Comparison of ENCODE assay signal across 24 mouse cellular contexts in the genomic region with DNA sequence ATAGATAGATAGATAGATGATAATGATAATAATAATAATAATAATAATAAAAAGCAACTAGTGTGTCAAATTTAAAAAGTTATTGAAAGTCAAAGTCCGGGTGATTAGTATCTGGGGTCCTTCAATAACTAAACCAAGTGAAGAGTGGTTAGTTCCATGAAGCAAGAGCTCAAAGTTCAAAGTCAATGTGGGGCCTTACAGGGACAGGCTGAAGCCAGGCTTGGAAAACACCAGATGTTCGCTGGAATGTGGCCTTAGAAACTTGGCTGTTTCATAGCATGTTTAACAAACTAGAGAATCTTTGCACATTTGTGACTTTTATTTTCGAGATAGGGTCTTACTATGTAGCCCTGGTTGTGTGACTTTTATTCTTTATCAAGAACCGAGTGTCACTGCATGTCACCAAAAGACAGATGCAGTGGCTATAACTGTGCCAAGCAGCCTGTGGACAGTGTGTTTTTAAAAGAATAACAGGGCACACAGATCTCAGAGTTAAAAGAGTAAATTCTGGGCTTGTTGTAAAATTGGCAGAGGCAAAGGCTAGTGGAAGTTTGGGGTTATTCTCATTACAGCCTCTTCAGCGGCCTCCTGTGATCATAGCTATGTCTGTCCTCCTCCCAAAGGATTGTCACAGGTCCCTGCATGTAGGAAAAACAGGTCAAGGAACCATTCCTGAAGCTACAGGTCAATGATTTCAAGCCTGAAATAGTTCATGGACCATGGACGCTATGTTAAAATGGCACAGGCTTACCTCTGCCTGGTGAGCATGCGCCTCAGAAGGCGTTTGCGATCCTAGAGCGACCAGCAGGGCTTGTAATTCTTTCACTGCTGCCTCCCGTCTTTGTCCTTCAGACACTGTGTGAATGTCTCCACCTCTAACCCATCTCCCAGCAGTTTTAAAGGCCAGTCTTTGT. TPM values are rescaled to one million over a fixed set of nuclear protein-coding genes. Genes with fewer than 3 reads are reported as not detected.
A peak's percentile ranks its signal among the peaks of the same experiment; 100 is the strongest.
DNase-seq lines count a peak whose midpoint lies in the region; ATAC-seq and TF ChIP-seq lines count a peak whose summit lies in the region.
"Had no signal": no experiment of that assay in that cellular context is flagged by ENCODE, and none has a peak within 500 bp of the region (broad histone marks: within the 10 kb centered on the region; RNA-seq: fewer than 3 reads in every experiment).

No protein-coding gene starts in this region.

- no peak for TF ChIP-seq CTCF in kidney, postnatal 0 days (IDR thresholded peaks at IDR 0.05; ENCODE audit: low read depth)
- TF ChIP-seq CTCF in midbrain, postnatal 0 days (IDR thresholded peaks at IDR 0.05) = no peak

- no peak overlapping the region for H3K4me3 ChIP-seq in liver, embryonic 15.5 days (replicated peaks)
- H3K4me3 ChIP-seq in liver, embryonic 12.5 days = no peak overlapping the region
- H3K4me3 ChIP-seq in intestine, embryonic 16.5 days (ENCODE audit: low read length) = no peak overlapping the region
- H3K4me3 ChIP-seq in kidney, postnatal 0 days (replicated peaks; ENCODE audit: low read depth, low read length) = no peak overlapping the region
- H3K4me3 ChIP-seq in forebrain, embryonic 15.5 days = no peak overlapping the region
- no peak overlapping the region for H3K4me3 ChIP-seq in neural tube, embryonic 15.5 days (replicated peaks)
- H3K4me3 ChIP-seq in midbrain, postnatal 0 days (ENCODE audit: low read depth, low read length) = no peak overlapping the region
- H3K4me3 ChIP-seq: embryonic facial prominence, embryonic 13.5 days; heart, embryonic 10.5 days; hindbrain, embryonic 12.5 days had no signal

- peak; percentile 47 for DNase-seq in kidney, postnatal 0 days (ENCODE audit: low spot score)
- DNase-seq in midbrain, postnatal 0 days (ENCODE audit: low spot score) = no peak
- DNase-seq: adrenal gland, postnatal 10 days; cerebellum, postnatal 10 days; gastrocnemius, postnatal 25 days; lung, adult 18-20 months; retina, postnatal 1 day; thymus, adult 2 months had no signal

- H3K9me3 ChIP-seq in liver, embryonic 15.5 days (replicated peaks) = no peaks in the 10 kb centered on the region
- no peaks in the 10 kb centered on the region for H3K9me3 ChIP-seq in liver, embryonic 12.5 days (replicated peaks)
- H3K9me3 ChIP-seq in intestine, embryonic 16.5 days (ENCODE audit: control insufficient read depth, low read length) = no peaks in the 10 kb centered on the region
- H3K9me3 ChIP-seq in kidney, postnatal 0 days (replicated peaks; ENCODE audit: low read length) = no peaks in the 10 kb centered on the region
- H3K9me3 ChIP-seq in forebrain, embryonic 15.5 days = no peaks in the 10 kb centered on the region
- H3K9me3 ChIP-seq in neural tube, embryonic 15.5 days (replicated peaks) = no peaks in the 10 kb centered on the region
- no peaks in the 10 kb centered on the region for H3K9me3 ChIP-seq in midbrain, postnatal 0 days (ENCODE audit: low read length)
- H3K9me3 ChIP-seq: embryonic facial prominence, embryonic 13.5 days; heart, embryonic 10.5 days; hindbrain, embryonic 12.5 days had no signal

- H3K4me1 ChIP-seq in liver, embryonic 15.5 days (replicated peaks) = no peaks in the 10 kb centered on the region
- H3K4me1 ChIP-seq in liver, embryonic 12.5 days = no peaks in the 10 kb centered on the region
- H3K4me1 ChIP-seq in intestine, embryonic 16.5 days (ENCODE audit: control insufficient read depth, insufficient read depth, low read length) = no peaks in the 10 kb centered on the region
- H3K4me1 ChIP-seq in kidney, postnatal 0 days (replicated peaks; ENCODE audit: insufficient read depth, low read length) = no peaks in the 10 kb centered on the region
- no peaks in the 10 kb centered on the region for H3K4me1 ChIP-seq in forebrain, embryonic 15.5 days
- no peaks in the 10 kb centered on the region for H3K4me1 ChIP-seq in neural tube, embryonic 15.5 days
- H3K4me1 ChIP-seq in midbrain, postnatal 0 days (ENCODE audit: insufficient read depth, low read length) = no peaks in the 10 kb centered on the region
- H3K4me1 ChIP-seq: embryonic facial prominence, embryonic 13.5 days; hindbrain, embryonic 12.5 days had no signal

- no peak overlapping the region for H3K4me2 ChIP-seq in liver, embryonic 15.5 days
- no peak overlapping the region for H3K4me2 ChIP-seq in liver, embryonic 12.5 days
- H3K4me2 ChIP-seq in intestine, embryonic 16.5 days (ENCODE audit: low read depth, low read length) = no peak overlapping the region
- no peak overlapping the region for H3K4me2 ChIP-seq in kidney, postnatal 0 days (ENCODE audit: low read length)
- no peak overlapping the region for H3K4me2 ChIP-seq in forebrain, embryonic 15.5 days (replicated peaks)
- H3K4me2 ChIP-seq in neural tube, embryonic 15.5 days = no peak overlapping the region
- H3K4me2 ChIP-seq in midbrain, postnatal 0 days (ENCODE audit: low read depth, low read length, poor library complexity, severe bottlenecking) = no peak overlapping the region
- H3K4me2 ChIP-seq: embryonic facial prominence, embryonic 13.5 days; hindbrain, embryonic 12.5 days had no signal

- no peak overlapping the region for H3K9ac ChIP-seq in liver, embryonic 15.5 days
- no peak overlapping the region for H3K9ac ChIP-seq in liver, embryonic 12.5 days
- no peak overlapping the region for H3K9ac ChIP-seq in intestine, embryonic 16.5 days (ENCODE audit: low read depth, low read length)
- no peak overlapping the region for H3K9ac ChIP-seq in kidney, postnatal 0 days (ENCODE audit: low read depth, low read length)
- H3K9ac ChIP-seq in forebrain, embryonic 15.5 days (replicated peaks) = no peak overlapping the region
- no peak overlapping the region for H3K9ac ChIP-seq in neural tube, embryonic 15.5 days (replicated peaks)
- no peak overlapping the region for H3K9ac ChIP-seq in midbrain, postnatal 0 days (replicated peaks; ENCODE audit: low read length, poor library complexity, severe bottlenecking)
- H3K9ac ChIP-seq: embryonic facial prominence, embryonic 13.5 days; hindbrain, embryonic 12.5 days had no signal

- 63% methylated on average over 11 of the region's 11 CpGs for WGBS in liver, embryonic 15.5 days (ENCODE audit: insufficient replicate concordance)
- 67% methylated on average over 11 of the region's 11 CpGs for WGBS in liver, embryonic 12.5 days (ENCODE audit: insufficient replicate concordance)
- WGBS in intestine, embryonic 16.5 days = 70% methylated on average over 11 of the region's 11 CpGs
- WGBS in kidney, postnatal 0 days = 64% methylated on average over 11 of the region's 11 CpGs
- WGBS in forebrain, embryonic 15.5 days = 84% methylated on average over 11 of the region's 11 CpGs
- WGBS in neural tube, embryonic 15.5 days = 79% methylated on average over 11 of the region's 11 CpGs
- WGBS in midbrain, postnatal 0 days = 79% methylated on average over 11 of the region's 11 CpGs

- no peak for ATAC-seq in liver, embryonic 15.5 days (ENCODE audit: insufficient read depth)
- ATAC-seq in liver, embryonic 12.5 days = no peak
- peak; percentile 80 for ATAC-seq in intestine, embryonic 16.5 days
- peak; percentile 71; the same call in 1 of the 2 replicates for ATAC-seq in kidney, postnatal 0 days (replicated peaks; ENCODE audit: low FRiP score, low read depth)
- ATAC-seq in forebrain, embryonic 15.5 days (replicated peaks) = no peak
- no peak for ATAC-seq in neural tube, embryonic 15.5 days (ENCODE audit: low FRiP score)
- no peak for ATAC-seq in midbrain, postnatal 0 days (ENCODE audit: low FRiP score)
- ATAC-seq: forebrain, embryonic 14.5 days; inflammation-experienced regulatory T-cells, adult 6 months; midbrain, embryonic 16.5 days; Patski had no signal

- no peaks in the 10 kb centered on the region for H3K27me3 ChIP-seq in liver, embryonic 15.5 days
- no peaks in the 10 kb centered on the region for H3K27me3 ChIP-seq in liver, embryonic 12.5 days (replicated peaks)
- H3K27me3 ChIP-seq in intestine, embryonic 16.5 days (replicated peaks; ENCODE audit: control insufficient read depth, insufficient read depth, low read length) = no peaks in the 10 kb centered on the region
- H3K27me3 ChIP-seq in kidney, postnatal 0 days (ENCODE audit: insufficient read depth, low read length) = no peaks in the 10 kb centered on the region
- no peaks in the 10 kb centered on the region for H3K27me3 ChIP-seq in forebrain, embryonic 15.5 days
- H3K27me3 ChIP-seq in neural tube, embryonic 15.5 days (replicated peaks) = no peaks in the 10 kb centered on the region
- no peaks in the 10 kb centered on the region for H3K27me3 ChIP-seq in midbrain, postnatal 0 days (ENCODE audit: insufficient read depth, low read length)
- H3K27me3 ChIP-seq: embryonic facial prominence, embryonic 13.5 days; hindbrain, embryonic 12.5 days; Patski had no signal

- H3K36me3 ChIP-seq in liver, embryonic 15.5 days (replicated peaks) = no peaks in the 10 kb centered on the region
- no peaks in the 10 kb centered on the region for H3K36me3 ChIP-seq in liver, embryonic 12.5 days
- no peaks in the 10 kb centered on the region for H3K36me3 ChIP-seq in intestine, embryonic 16.5 days (ENCODE audit: control insufficient read depth, insufficient read depth, low read length)
- H3K36me3 ChIP-seq in kidney, postnatal 0 days (ENCODE audit: insufficient read depth, low read length) = no peaks in the 10 kb centered on the region
- no peaks in the 10 kb centered on the region for H3K36me3 ChIP-seq in forebrain, embryonic 15.5 days
- no peaks in the 10 kb centered on the region for H3K36me3 ChIP-seq in neural tube, embryonic 15.5 days
- H3K36me3 ChIP-seq in midbrain, postnatal 0 days (ENCODE audit: insufficient read depth, low read length) = no peaks in the 10 kb centered on the region
- H3K36me3 ChIP-seq: embryonic facial prominence, embryonic 13.5 days; heart, embryonic 10.5 days; hindbrain, embryonic 12.5 days had no signal

- 0 out of 2 replicates have a peak overlapping the region, but pooled peaks have one; percentile 19 for H3K27ac ChIP-seq in liver, embryonic 15.5 days (replicated peaks)
- no peak overlapping the region for H3K27ac ChIP-seq in liver, embryonic 12.5 days
- peak overlapping the region; percentile 49 for H3K27ac ChIP-seq in intestine, embryonic 16.5 days (ENCODE audit: low read length)
- no peak overlapping the region; the same call in 1 of the 2 replicates for H3K27ac ChIP-seq in kidney, postnatal 0 days
- no peak overlapping the region for H3K27ac ChIP-seq in forebrain, embryonic 15.5 days (replicated peaks)
- no peak overlapping the region for H3K27ac ChIP-seq in neural tube, embryonic 15.5 days (replicated peaks)
- no peak overlapping the region for H3K27ac ChIP-seq in midbrain, postnatal 0 days (ENCODE audit: low read depth, low read length)
- H3K27ac ChIP-seq: embryonic facial prominence, embryonic 13.5 days; heart, embryonic 10.5 days; hindbrain, embryonic 12.5 days had no signal

RNA-seq across cellular contexts. Expression of a gene that starts 0.7 kb away (rescaled TPM):
- 0.23 and 0.51 TPM in 2 replicates for polyA plus RNA-seq in liver, embryonic 15.5 days (2015; fragmentation: Nextera tagmentation; extraction: Ambion mirVana)
- 0.18 TPM in 1 of 2 replicates, not detected in the other for polyA plus RNA-seq in liver, embryonic 12.5 days (2016; fragmentation: Nextera tagmentation; extraction: Ambion mirVana)
- 77.3 and 89.5 TPM in 2 replicates for polyA plus RNA-seq in intestine, embryonic 16.5 days (2015; fragmentation: Nextera tagmentation; extraction: Ambion mirVana)
- 301 and 320 TPM in 2 replicates for polyA plus RNA-seq in kidney, postnatal 0 days (2015; fragmentation: Nextera tagmentation; extraction: Ambion mirVana)
- not detected in 2 replicates for polyA plus RNA-seq in forebrain, embryonic 15.5 days (2015; fragmentation: Nextera tagmentation; extraction: Ambion mirVana)
- polyA plus RNA-seq in neural tube, embryonic 15.5 days (2015; fragmentation: Nextera tagmentation; extraction: Ambion mirVana) = 0.82 TPM in 1 of 2 replicates, not detected in the other
- total RNA-seq in midbrain, postnatal 0 days (2014; rRNA removed) = not detected in 2 replicates
- polyA plus RNA-seq in midbrain, postnatal 0 days (2015; fragmentation: Nextera tagmentation; extraction: Ambion mirVana) = not detected in 2 replicates
- total RNA-seq: gastrocnemius, postnatal 25 days; heart, postnatal 14 days had no signal
- polyA plus RNA-seq: forebrain, embryonic 14.5 days; heart, embryonic 10.5 days; hindbrain, embryonic 12.5 days; inflammation-experienced regulatory T-cells, adult 6 months; limb, embryonic 11.5 days; midbrain, embryonic 16.5 days had no signal

RNA-seq across cellular contexts. Expression of a gene that starts 13.1 kb away (rescaled TPM):
- polyA plus RNA-seq in liver, embryonic 15.5 days (2015; fragmentation: Nextera tagmentation; extraction: Ambion mirVana) = not detected in 2 replicates
- not detected in 2 replicates for polyA plus RNA-seq in liver, embryonic 12.5 days (2016; fragmentation: Nextera tagmentation; extraction: Ambion mirVana)
- polyA plus RNA-seq in intestine, embryonic 16.5 days (2015; fragmentation: Nextera tagmentation; extraction: Ambion mirVana) = not detected in 2 replicates
- 0.20 and 0.24 TPM in 2 replicates for polyA plus RNA-seq in kidney, postnatal 0 days (2015; fragmentation: Nextera tagmentation; extraction: Ambion mirVana)
- polyA plus RNA-seq in forebrain, embryonic 15.5 days (2015; fragmentation: Nextera tagmentation; extraction: Ambion mirVana) = 1.6 and 2.5 TPM in 2 replicates
- 3.6 and 4.4 TPM in 2 replicates for polyA plus RNA-seq in neural tube, embryonic 15.5 days (2015; fragmentation: Nextera tagmentation; extraction: Ambion mirVana)
- total RNA-seq in midbrain, postnatal 0 days (2014; rRNA removed) = 0.90 and 3.1 TPM in 2 replicates
- polyA plus RNA-seq in midbrain, postnatal 0 days (2015; fragmentation: Nextera tagmentation; extraction: Ambion mirVana) = 9.5 TPM in 2 replicates
- total RNA-seq: gastrocnemius, postnatal 25 days; heart, postnatal 14 days; left cerebral cortex, adult 18-20 months had no signal
- polyA plus RNA-seq: heart, embryonic 10.5 days; inflammation-experienced regulatory T-cells, adult 6 months; limb, embryonic 11.5 days; Patski had no signal

RNA-seq across cellular contexts. Expression of a gene that starts 23.6 kb away (rescaled TPM):
- polyA plus RNA-seq in liver, embryonic 15.5 days (2015; fragmentation: Nextera tagmentation; extraction: Ambion mirVana) = 0.03 and 0.08 TPM in 2 replicates
- 0.13 TPM in 1 of 2 replicates, not detected in the other for polyA plus RNA-seq in liver, embryonic 12.5 days (2016; fragmentation: Nextera tagmentation; extraction: Ambion mirVana)
- polyA plus RNA-seq in intestine, embryonic 16.5 days (2015; fragmentation: Nextera tagmentation; extraction: Ambion mirVana) = 0.26 and 0.39 TPM in 2 replicates
- 2.9 and 3.0 TPM in 2 replicates for polyA plus RNA-seq in kidney, postnatal 0 days (2015; fragmentation: Nextera tagmentation; extraction: Ambion mirVana)
- polyA plus RNA-seq in forebrain, embryonic 15.5 days (2015; fragmentation: Nextera tagmentation; extraction: Ambion mirVana) = 4.1 and 5.1 TPM in 2 replicates
- 3.8 and 4.4 TPM in 2 replicates for polyA plus RNA-seq in neural tube, embryonic 15.5 days (2015; fragmentation: Nextera tagmentation; extraction: Ambion mirVana)
- 6.0 and 6.1 TPM in 2 replicates for total RNA-seq in midbrain, postnatal 0 days (2014; rRNA removed)
- 5.0 and 5.3 TPM in 2 replicates for polyA plus RNA-seq in midbrain, postnatal 0 days (2015; fragmentation: Nextera tagmentation; extraction: Ambion mirVana)
- total RNA-seq: heart, postnatal 14 days; left cerebral cortex, adult 18-20 months had no signal
- polyA plus RNA-seq: inflammation-experienced regulatory T-cells, adult 6 months; Patski had no signal

RNA-seq across cellular contexts. Expression of a gene that starts 27.5 kb away (rescaled TPM):
- polyA plus RNA-seq in liver, embryonic 15.5 days (2015; fragmentation: Nextera tagmentation; extraction: Ambion mirVana) = not detected in 2 replicates
- not detected in 2 replicates for polyA plus RNA-seq in liver, embryonic 12.5 days (2016; fragmentation: Nextera tagmentation; extraction: Ambion mirVana)
- polyA plus RNA-seq in intestine, embryonic 16.5 days (2015; fragmentation: Nextera tagmentation; extraction: Ambion mirVana) = not detected in 2 replicates
- polyA plus RNA-seq in kidney, postnatal 0 days (2015; fragmentation: Nextera tagmentation; extraction: Ambion mirVana) = not detected in 2 replicates
- not detected in 2 replicates for polyA plus RNA-seq in forebrain, embryonic 15.5 days (2015; fragmentation: Nextera tagmentation; extraction: Ambion mirVana)
- polyA plus RNA-seq in neural tube, embryonic 15.5 days (2015; fragmentation: Nextera tagmentation; extraction: Ambion mirVana) = not detected in 2 replicates
- total RNA-seq in midbrain, postnatal 0 days (2014; rRNA removed) = not detected in 2 replicates
- not detected in 2 replicates for polyA plus RNA-seq in midbrain, postnatal 0 days (2015; fragmentation: Nextera tagmentation; extraction: Ambion mirVana)
- total RNA-seq: adrenal gland, postnatal 10 days; gastrocnemius, postnatal 25 days; heart, postnatal 14 days; left cerebral cortex, adult 18-20 months had no signal
- polyA plus RNA-seq: embryonic facial prominence, embryonic 13.5 days; forebrain, embryonic 14.5 days; heart, embryonic 10.5 days; hindbrain, embryonic 12.5 days; inflammation-experienced regulatory T-cells, adult 6 months; limb, embryonic 11.5 days; midbrain, embryonic 16.5 days; Patski; stomach, embryonic 16.5 days had no signal

RNA-seq across cellular contexts. Expression of a gene that starts 40.3 kb away (rescaled TPM):
- not detected in 2 replicates for polyA plus RNA-seq in liver, embryonic 15.5 days (2015; fragmentation: Nextera tagmentation; extraction: Ambion mirVana)
- not detected in 2 replicates for polyA plus RNA-seq in liver, embryonic 12.5 days (2016; fragmentation: Nextera tagmentation; extraction: Ambion mirVana)
- not detected in 2 replicates for polyA plus RNA-seq in intestine, embryonic 16.5 days (2015; fragmentation: Nextera tagmentation; extraction: Ambion mirVana)
- polyA plus RNA-seq in kidney, postnatal 0 days (2015; fragmentation: Nextera tagmentation; extraction: Ambion mirVana) = not detected in 2 replicates
- polyA plus RNA-seq in forebrain, embryonic 15.5 days (2015; fragmentation: Nextera tagmentation; extraction: Ambion mirVana) = not detected in 2 replicates
- not detected in 2 replicates for polyA plus RNA-seq in neural tube, embryonic 15.5 days (2015; fragmentation: Nextera tagmentation; extraction: Ambion mirVana)
- not detected in 2 replicates for total RNA-seq in midbrain, postnatal 0 days (2014; rRNA removed)
- polyA plus RNA-seq in midbrain, postnatal 0 days (2015; fragmentation: Nextera tagmentation; extraction: Ambion mirVana) = not detected in 2 replicates
- total RNA-seq: adrenal gland, postnatal 10 days; gastrocnemius, postnatal 25 days; heart, postnatal 14 days; left cerebral cortex, adult 18-20 months had no signal
- polyA plus RNA-seq: embryonic facial prominence, embryonic 13.5 days; forebrain, embryonic 14.5 days; heart, embryonic 10.5 days; hindbrain, embryonic 12.5 days; inflammation-experienced regulatory T-cells, adult 6 months; limb, embryonic 11.5 days; midbrain, embryonic 16.5 days; Patski; stomach, embryonic 16.5 days had no signal

Comparison
In these comparisons a context has a peak if more than half of its experiments do, and no peak if none do; other contexts are left out.
1. H3K27ac ChIP-seq: peak in liver, embryonic 15.5 days (single experiment) and intestine, embryonic 16.5 days (single experiment); none in liver, embryonic 12.5 days (single experiment), kidney, postnatal 0 days (single experiment), forebrain, embryonic 15.5 days (single experiment), neural tube, embryonic 15.5 days (single experiment) and midbrain, postnatal 0 days (single experiment).
2. ATAC-seq: peak in intestine, embryonic 16.5 days (single experiment) and kidney, postnatal 0 days (single experiment); none in liver, embryonic 15.5 days (single experiment), liver, embryonic 12.5 days (single experiment), forebrain, embryonic 15.5 days (single experiment), neural tube, embryonic 15.5 days (single experiment) and midbrain, postnatal 0 days (single experiment).
3. RNA of a gene that starts 0.7 kb away (polyA plus RNA-seq): 301 to 320 TPM in kidney, postnatal 0 days and 77.3 to 89.5 TPM in intestine, embryonic 16.5 days; 0.23 to 0.51 TPM in liver, embryonic 15.5 days, 0.18 TPM in liver, embryonic 12.5 days, not detected in forebrain, embryonic 15.5 days, 0.82 TPM in neural tube, embryonic 15.5 days and not detected in midbrain, postnatal 0 days; every median in the first group is over 10 times any median in the second.